Mouse (Mus musculus): ENCODE measurements around the gene Rnf4.

- TF ChIP-seq CTCF (conservative IDR thresholded peaks at IDR 0.05; ENCODE audit: insufficient read depth, insufficient read length, low read depth, low read length): no peak
- no peak for TF ChIP-seq POLR2A (IDR thresholded peaks at IDR 0.05; ENCODE audit: low read depth, low read length)
These were observed 62.2 kb downstream of the Rnf4 start for GRCm38 (mm10) chr5:34398326-34398725.
